Mouse (Mus musculus): ENCODE data around the gene Ppfia4.
A peak's percentile ranks its signal among the peaks of the same experiment; 100 is the strongest.

Gene Ppfia4

GRCm38 (mm10) chr1:134298636-134299411 lies 33.9 kb downstream of the Ppfia4 start:
- DNase-seq: peak in 1 of 2 experiments; percentile 19

DNA sequence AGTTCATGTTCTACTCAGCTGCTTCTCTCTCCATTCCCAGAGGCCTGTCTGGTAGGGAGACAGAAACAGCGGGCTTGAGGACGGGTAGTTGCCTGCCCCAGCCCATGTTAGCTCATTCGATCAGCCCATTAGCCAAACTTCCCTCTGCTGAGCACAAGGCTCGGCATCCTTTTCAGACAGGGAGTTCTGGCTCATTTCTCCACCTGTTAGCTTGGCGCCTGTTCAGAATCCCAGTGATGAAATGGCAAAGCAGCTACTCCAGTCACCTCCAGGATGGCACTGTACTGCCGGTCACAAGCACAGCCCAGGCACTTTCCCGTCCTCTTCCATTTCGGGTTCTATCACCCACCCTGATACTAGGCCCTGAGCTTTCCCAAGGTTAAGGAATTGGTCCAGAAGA lies 35.5 kb downstream of the Ppfia4 start:
- no peak for DNase-seq

DNA sequence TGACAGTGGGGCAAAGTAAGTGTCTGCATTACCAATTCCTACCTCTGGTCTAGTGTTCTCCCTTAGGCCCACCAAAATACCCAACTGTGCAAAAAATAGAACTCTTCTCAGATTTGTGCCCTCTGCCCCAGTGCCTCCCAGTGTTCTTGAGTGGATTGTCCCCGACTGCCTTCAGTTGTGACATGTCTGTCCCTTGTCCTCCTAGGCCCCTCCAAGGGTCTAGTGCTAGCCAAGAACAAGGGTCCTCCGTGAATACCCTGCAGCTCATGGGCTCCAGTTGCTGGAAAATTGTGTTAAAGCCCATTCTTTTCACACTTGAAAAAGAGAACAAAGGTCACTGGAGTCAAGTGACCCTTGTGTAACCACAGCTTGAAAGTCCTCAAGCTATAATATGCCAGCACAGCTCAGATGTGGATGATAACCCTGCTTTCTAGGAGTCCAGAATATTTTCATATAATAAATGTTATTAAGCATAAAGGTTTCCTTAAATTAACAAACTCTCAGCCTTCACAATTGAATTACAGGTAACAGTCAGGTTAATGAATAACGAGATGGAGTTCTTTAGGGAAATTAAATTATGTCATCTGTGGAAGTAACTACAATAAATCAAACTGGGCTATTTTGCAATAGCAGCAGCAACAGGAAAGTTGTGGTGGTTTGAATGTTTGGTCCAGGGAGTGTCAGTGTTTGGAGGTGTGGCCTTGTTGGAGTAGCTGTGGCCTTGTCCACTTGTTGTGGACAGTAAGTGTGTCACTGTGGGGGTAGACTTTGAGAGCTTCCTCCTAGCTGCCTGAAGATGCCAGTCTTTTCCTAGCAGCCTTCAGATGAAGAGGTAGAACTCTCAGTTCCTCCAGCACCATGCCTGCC lies 38.8 kb downstream of the Ppfia4 start:
- peak in 1 of 2 experiments; percentile 48 for DNase-seq

GRCm38 (mm10) chr1:134293276-134293675 lies 39.5 kb downstream of the Ppfia4 start:
- DNase-seq: no peak

DNA sequence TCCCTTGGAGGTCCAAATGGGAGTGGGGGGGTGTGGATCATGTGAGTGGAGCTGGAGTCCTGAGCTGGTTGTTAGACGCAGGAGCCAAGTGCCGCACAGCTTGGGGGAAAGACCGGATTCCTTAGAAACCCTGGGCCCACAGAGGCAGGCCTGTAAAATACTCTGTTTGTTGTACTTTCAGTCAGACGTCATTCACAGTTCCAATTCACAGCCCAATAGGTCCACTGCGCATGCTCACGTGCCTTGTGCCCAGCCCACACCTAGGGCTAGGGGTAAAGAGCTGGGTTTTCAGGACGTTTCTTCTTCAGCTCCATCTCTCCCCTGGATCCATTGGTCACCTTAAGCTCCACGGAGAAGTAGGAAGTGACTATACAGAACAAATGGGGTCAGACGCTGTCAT lies 40.1 kb downstream of the Ppfia4 start:
- DNase-seq: no peak

DNA sequence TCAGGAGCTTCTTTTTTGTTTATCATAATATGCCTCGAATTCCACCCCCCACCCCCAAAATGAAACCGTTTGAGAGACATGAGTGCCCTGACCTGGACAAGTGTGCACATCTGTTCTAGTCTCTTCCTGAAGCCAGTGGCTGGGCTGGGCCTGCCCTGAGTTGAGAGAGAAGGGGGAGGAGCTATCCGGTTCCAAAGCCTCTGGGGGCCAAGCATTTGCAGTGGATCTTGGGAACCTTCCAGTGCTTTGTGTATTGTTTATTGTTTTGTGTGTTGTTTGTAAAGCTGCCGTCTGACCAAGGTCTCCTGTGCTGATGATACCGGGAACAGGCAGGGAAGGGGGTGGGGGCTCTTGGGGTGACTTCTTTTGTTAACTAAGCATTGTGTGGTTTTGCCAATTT lies 40.7 kb downstream of the Ppfia4 start:
- DNase-seq: no peak

GRCm38 (mm10) chr1:134291555-134291954 lies 41.2 kb downstream of the Ppfia4 start:
- no peak for DNase-seq

- DNase-seq: no peak
These were observed 41.8 kb downstream of the Ppfia4 start for GRCm38 (mm10) chr1:134290909-134291308.

DNA sequence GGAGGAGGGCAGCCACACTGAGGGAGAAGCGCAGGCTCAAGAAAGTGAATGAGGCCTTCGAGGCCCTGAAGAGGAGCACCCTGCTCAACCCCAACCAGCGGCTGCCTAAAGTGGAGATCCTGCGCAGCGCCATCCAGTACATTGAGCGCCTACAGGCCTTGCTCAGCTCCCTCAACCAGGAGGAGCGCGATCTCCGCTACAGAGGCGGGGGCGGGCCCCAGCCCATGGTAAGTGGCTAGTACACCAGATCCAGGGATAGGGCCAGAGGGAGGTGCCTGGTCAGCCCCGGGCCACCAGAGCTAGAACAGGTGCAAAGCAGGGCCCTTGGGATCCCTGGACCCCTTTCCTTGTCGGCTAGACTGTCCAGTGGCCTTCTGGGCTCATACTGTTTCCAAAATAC lies 42.4 kb downstream of the Ppfia4 start:
- DNase-seq: no peak

GRCm38 (mm10) chr1:134289598-134290099 lies 43.1 kb downstream of the Ppfia4 start, which contains the start of gene Myog:
Gene Myog (plus strand): TSS chr1:134289989.
- DNase-seq: no peak

GRCm38 (mm10) chr1:134288239-134288638 lies 44.5 kb downstream of the Ppfia4 start:
- DNase-seq: no peak

- DNase-seq: no peak
These were observed 47.1 kb downstream of the Ppfia4 start for GRCm38 (mm10) chr1:134285458-134286120.

- no peak for DNase-seq
These were observed 49.6 kb downstream of the Ppfia4 start for GRCm38 (mm10) chr1:134283108-134283507.

DNA sequence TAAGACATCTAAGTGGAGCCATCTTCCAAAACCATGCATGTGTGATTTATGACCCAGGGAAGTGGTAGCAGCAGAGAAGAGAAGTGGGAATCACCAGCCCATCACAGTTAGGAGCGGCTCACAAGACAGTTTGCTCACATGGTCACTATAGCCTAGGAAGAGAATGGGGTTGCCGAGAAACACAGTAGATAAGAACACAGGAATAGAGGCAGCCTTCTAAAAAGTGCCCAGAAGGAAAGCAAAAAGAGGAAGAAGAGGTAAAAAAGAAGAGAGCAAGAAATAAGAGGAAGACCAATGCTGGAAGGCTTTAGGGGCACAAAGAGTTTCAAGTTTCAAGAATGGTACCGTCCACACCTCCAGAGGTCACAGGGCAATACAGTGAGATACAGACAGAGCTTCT lies 50.4 kb downstream of the Ppfia4 start:
- no peak for DNase-seq

DNA sequence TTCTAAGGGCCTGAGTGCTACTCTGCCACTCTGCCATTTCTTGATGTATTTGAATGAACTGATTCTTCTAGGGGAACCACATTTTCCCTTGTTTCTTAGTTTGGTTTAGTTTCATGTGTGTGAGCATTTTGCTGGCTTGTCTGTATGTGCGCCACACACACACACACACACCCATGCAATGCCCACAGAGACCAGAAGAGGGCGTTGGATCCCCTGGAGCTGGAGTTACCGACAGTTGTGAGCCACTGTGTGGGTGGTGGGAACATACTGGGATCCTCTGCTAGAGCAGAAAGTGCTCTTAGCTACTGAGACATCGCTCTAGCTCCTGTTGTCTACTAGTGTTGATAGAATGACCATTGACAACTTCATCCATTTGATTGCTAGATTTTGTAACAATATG lies 51.2 kb downstream of the Ppfia4 start:
- no peak for DNase-seq

DNA sequence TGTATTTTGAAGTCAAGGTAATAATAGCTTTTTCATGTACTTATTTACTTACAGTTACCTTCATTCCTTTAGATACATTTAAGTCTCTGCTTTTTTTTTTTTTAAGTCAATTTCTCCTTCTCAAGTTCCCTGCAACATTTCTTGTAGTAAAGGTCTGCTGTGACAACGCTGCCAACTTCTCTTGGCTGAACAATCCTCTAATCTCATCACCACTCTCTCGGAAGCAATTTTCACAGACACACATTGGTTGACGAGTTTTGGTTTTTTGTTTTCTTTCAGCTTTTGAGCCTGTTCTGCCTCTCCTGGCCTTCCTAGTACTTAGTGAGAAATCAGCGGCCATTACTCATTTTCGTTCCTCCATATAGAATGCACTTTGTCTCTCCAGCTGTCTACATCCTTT lies 52.6 kb downstream of the Ppfia4 start:
- no peak for DNase-seq

- DNase-seq: no peak
These were observed 55.9 kb downstream of the Ppfia4 start for GRCm38 (mm10) chr1:134276823-134277222.

DNA sequence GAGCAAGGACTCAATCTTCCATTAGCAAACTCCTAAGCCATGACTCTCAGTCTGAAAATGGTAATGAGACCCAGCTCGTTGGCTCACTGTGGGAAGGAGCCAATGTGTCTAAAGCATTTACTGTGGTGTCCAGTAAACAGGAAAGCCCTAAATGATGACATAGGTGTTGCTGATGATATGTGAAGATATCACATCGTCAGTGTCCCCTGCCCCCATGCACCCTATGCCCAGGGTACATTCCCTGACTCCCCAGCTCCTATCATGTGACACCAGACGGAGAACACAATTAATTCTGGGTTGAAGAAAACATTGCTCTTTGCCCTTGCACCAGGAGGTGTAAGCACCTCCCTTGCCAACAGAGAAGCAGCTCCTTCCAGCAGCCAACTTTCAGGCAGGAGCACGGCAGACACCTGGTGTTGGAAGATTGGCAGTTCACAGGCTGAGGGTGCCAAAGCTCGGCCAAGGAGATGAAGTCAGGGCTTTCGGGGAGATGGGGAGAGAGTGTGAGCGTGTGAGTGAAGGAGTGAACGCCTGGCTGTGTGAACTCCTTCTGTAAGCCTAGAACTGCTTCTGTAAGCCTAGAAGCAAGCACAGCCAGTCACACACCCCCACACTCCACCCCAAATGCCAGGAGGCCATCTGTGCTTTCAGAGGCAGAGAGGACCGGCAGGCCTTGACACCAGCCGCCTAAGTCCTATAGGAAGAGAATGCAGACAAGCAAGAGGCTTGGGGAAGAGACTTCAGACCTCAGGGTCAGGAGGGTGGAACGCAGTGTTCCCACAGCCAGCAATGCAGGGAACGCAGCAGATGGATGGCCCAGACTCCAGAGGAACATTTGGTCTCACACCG lies 56.9 kb downstream of the Ppfia4 start:
- peak in 1 of 2 experiments; percentile 21 for DNase-seq

DNA sequence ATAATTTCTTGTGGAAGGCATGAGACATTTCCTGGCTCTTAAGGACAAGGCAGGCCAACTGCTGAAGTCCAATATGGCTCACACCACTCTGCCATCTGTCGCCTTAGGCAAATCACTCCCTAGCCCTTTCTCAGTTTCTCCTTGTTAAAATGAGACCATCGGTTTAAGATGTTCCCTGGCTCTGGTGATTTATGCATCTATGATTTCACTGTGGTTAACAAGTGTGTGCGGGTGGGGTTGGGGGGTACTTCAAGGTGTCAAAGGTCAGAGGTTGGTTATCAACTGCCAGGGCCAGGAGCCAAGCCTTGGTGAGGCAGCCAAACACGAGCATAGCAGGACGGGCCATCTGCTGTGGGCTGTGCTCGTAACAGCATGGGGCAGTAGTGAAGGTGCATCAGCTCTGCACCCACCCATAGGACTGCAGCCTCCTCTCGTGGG lies 58.2 kb downstream of the Ppfia4 start:
- no peak for DNase-seq

DNA sequence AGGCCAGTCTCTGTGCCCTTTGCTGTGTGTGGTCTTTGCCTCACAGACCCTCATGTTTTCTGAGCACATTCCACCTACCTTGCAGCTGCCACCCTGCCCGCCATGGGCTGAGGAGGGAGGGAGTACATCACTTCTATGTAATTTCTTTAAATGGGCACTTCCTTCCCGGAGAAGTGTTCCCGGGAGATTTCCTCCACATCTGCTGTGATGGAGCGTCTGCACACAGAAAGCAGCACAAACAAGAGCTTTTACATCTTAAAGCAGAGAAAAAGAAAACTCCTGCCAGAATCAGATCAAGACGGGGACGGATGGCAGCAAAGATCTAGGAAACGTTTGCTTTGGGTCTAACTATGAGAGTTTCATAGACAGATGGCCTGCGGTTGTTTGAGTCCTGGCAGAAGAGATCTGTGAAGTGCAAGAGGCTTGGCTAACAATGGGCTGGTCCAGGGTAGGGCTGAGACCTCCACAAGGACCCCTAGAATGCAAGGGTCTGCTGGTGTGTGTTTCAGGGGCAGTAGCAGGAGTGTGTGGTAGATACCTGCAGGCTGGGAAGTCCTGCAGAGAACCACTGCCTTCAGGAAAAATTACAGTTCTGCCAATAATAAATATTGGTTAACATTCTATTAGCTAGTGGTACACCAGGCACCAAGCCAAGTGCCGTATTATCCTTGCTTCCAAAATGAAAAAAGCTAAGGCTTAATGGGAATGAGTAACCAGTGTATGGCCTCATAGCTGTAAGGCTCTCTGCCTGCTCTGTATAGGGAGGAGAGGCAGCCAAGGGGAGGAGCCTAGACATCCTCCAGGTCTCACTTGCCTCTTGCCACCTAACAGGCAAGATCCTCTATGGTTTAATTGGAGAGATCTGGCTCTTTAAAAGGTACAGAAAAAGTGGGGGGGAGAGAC lies 59.0 kb downstream of the Ppfia4 start:
- DNase-seq: no peak

DNA sequence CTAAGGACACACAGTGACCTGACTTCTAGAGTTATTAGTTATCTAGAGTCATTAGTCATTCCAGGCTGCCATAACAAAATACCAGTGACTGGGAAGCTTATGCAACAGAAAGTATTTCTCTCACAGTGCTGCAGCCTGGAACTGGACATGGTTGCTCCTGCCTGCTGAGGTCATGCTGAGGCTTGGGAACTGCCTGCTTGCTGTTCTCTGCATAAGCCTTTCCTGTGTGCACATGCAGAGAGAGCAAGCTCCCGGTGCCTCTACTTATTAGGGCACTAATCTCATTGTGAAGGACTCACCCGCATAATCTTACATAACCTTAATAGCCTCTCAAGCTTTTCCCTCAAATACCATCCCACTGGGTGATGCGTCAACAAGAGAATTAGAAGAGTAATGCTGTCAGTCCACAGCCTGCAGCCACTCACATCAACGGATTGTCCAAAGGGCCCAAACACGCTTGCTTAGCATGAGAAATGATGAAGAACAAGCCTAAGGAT lies 59.9 kb downstream of the Ppfia4 start:
- no peak for DNase-seq

Data from lung, adult 18-20 months (tissue).